In genomic region chr8:70558334-70558733, GRCm38 (mm10) we compare ENCODE assay signal across 11 mouse cellular contexts. TPM values are rescaled to one million over a fixed set of nuclear protein-coding genes. Genes with fewer than 3 reads are reported as not detected.
DNase-seq lines count a peak whose midpoint lies in the region; ATAC-seq and TF ChIP-seq lines count a peak whose summit lies in the region.
"Had no signal": no experiment of that assay in that cellular context is flagged by ENCODE, and none has a peak within 500 bp of the region (broad histone marks: within the 10 kb centered on the region; RNA-seq: fewer than 3 reads in every experiment).

No protein-coding gene starts in this region.

- peaks cover 4% of the 10 kb centered on the region; the same call in 1 of the 2 replicates for H3K36me3 ChIP-seq in heart, embryonic 13.5 days
- peaks cover 8% of the 10 kb centered on the region; the same call in 1 of the 2 replicates for H3K36me3 ChIP-seq in liver, embryonic 15.5 days (replicated peaks)

- ATAC-seq in heart, embryonic 13.5 days (ENCODE audit: extremely low read depth, insufficient number of reproducible peaks, low FRiP score, low TSS enrichment) = no peak
- ATAC-seq in liver, embryonic 15.5 days (ENCODE audit: insufficient read depth) = no peak

- no peak for DNase-seq in left cerebral cortex, adult 2 months (ENCODE audit: extremely low spot score in 1 of 2, low spot score in 2 of 2)
- no peak for DNase-seq in left cerebral cortex, postnatal 4 days
- DNase-seq in thymus, postnatal 10 days (ENCODE audit: low spot score in 2 of 2) = peak; percentile 68 to 69
- no peak for DNase-seq in urinary bladder, postnatal 36 days (ENCODE audit: low spot score in 2 of 2)
- DNase-seq in layer of hippocampus, adult 11-12 months (ENCODE audit: low spot score) = no peak
- DNase-seq in right cerebral cortex, postnatal 4 days = no peak

- H3K4me1 ChIP-seq in heart, embryonic 13.5 days = peaks cover 75% of the 10 kb centered on the region
- peaks cover 97% of the 10 kb centered on the region for H3K4me1 ChIP-seq in liver, embryonic 15.5 days (replicated peaks)

- intact Hi-C loops in left cerebral cortex, adult 2 months (cut with DNase I) = no loop called here
- intact Hi-C loops in left cerebral cortex, postnatal 4 days (cut with DNase I) = no loop called here

- H3K4me3 ChIP-seq in left cerebral cortex, adult 2 months = no peak overlapping the region
- H3K4me3 ChIP-seq in heart, embryonic 13.5 days = no peak overlapping the region
- H3K4me3 ChIP-seq in liver, embryonic 15.5 days (replicated peaks) = no peak overlapping the region
- H3K4me3 ChIP-seq: erythroblast, embryonic 14.5 days; myocyte; stomach, embryonic 15.5 days had no signal

- no peaks in the 10 kb centered on the region for H3K27me3 ChIP-seq in heart, embryonic 13.5 days (replicated peaks)
- H3K27me3 ChIP-seq in liver, embryonic 15.5 days = no peaks in the 10 kb centered on the region
- H3K27me3 ChIP-seq: stomach, embryonic 15.5 days had no signal

- no peaks in the 10 kb centered on the region for H3K9me3 ChIP-seq in heart, embryonic 13.5 days
- no peaks in the 10 kb centered on the region for H3K9me3 ChIP-seq in liver, embryonic 15.5 days (replicated peaks)
- H3K9me3 ChIP-seq: stomach, embryonic 15.5 days had no signal

- H3K27ac ChIP-seq in left cerebral cortex, adult 2 months = peak overlapping the region; percentile 38; the same call in 1 of the 2 replicates
- H3K27ac ChIP-seq in heart, embryonic 13.5 days (replicated peaks) = peak overlapping the region; percentile 45
- peak overlapping the region; percentile 53; the same call in 1 of the 2 replicates for H3K27ac ChIP-seq in liver, embryonic 15.5 days (replicated peaks)
- H3K27ac ChIP-seq: stomach, embryonic 15.5 days had no signal

- no peak overlapping the region for H3K4me2 ChIP-seq in heart, embryonic 13.5 days
- no peak overlapping the region for H3K4me2 ChIP-seq in liver, embryonic 15.5 days
- H3K4me2 ChIP-seq: stomach, embryonic 15.5 days had no signal

- H3K9ac ChIP-seq in heart, embryonic 13.5 days = peak overlapping the region; percentile 72
- H3K9ac ChIP-seq in liver, embryonic 15.5 days = no peak overlapping the region
- H3K9ac ChIP-seq: stomach, embryonic 15.5 days had no signal

- peak; percentile 13 for TF ChIP-seq CTCF in left cerebral cortex, adult 2 months (IDR thresholded peaks at IDR 0.05)

- 46% methylated on average over 4 of the region's 4 CpGs for WGBS in heart, embryonic 13.5 days
- 15% methylated on average over 4 of the region's 4 CpGs for WGBS in liver, embryonic 15.5 days (ENCODE audit: insufficient replicate concordance)

RNA-seq across cellular contexts. Expression of gene Ell, which starts 19.1 kb away (rescaled TPM):
- 10 to 100 TPM; 18.6 to 20.8 TPM for total RNA-seq in left cerebral cortex, adult 2 months (2021)
- 10 to 100 TPM; 17.7 to 20.0 TPM for total RNA-seq in left cerebral cortex, postnatal 4 days (2021)
- polyA plus RNA-seq in heart, embryonic 13.5 days (2015; fragmentation: Nextera tagmentation; extraction: Ambion mirVana) = 11.6 and 12.5 TPM in 2 replicates
- 11.8 and 14.2 TPM in 2 replicates for polyA plus RNA-seq in liver, embryonic 15.5 days (2015; fragmentation: Nextera tagmentation; extraction: Ambion mirVana)

RNA-seq across cellular contexts. Expression of gene Kxd1, which starts 30.6 kb away (rescaled TPM):
- 10 to 100 TPM; 39.8 to 44.4 TPM for total RNA-seq in left cerebral cortex, adult 2 months (2021)
- 10 to 100 TPM; 31.9 to 33.0 TPM for total RNA-seq in left cerebral cortex, postnatal 4 days (2021)
- polyA plus RNA-seq in heart, embryonic 13.5 days (2015; fragmentation: Nextera tagmentation; extraction: Ambion mirVana) = 65.8 and 71.2 TPM in 2 replicates
- polyA plus RNA-seq in liver, embryonic 15.5 days (2015; fragmentation: Nextera tagmentation; extraction: Ambion mirVana) = 28.9 and 30.2 TPM in 2 replicates

RNA-seq across cellular contexts. Expression of gene Fkbp8, which starts 30.8 kb away (rescaled TPM):
- total RNA-seq in left cerebral cortex, adult 2 months (2021) = 100 to 1,000 TPM; 392 to 410 TPM
- total RNA-seq in left cerebral cortex, postnatal 4 days (2021) = 100 to 1,000 TPM; 311 to 344 TPM
- polyA plus RNA-seq in heart, embryonic 13.5 days (2015; fragmentation: Nextera tagmentation; extraction: Ambion mirVana) = 240 and 251 TPM in 2 replicates
- polyA plus RNA-seq in liver, embryonic 15.5 days (2015; fragmentation: Nextera tagmentation; extraction: Ambion mirVana) = 163 and 186 TPM in 2 replicates

RNA-seq across cellular contexts. Expression of gene Isyna1, which starts 35.8 kb away (rescaled TPM):
- total RNA-seq in left cerebral cortex, adult 2 months (2021) = 10 to 100 TPM; 52.9 to 55.3 TPM
- 10 to 100 TPM; 87.9 to 88.5 TPM for total RNA-seq in left cerebral cortex, postnatal 4 days (2021)
- polyA plus RNA-seq in heart, embryonic 13.5 days (2015; fragmentation: Nextera tagmentation; extraction: Ambion mirVana) = 135 and 145 TPM in 2 replicates
- 43.2 and 44.7 TPM in 2 replicates for polyA plus RNA-seq in liver, embryonic 15.5 days (2015; fragmentation: Nextera tagmentation; extraction: Ambion mirVana)

RNA-seq across cellular contexts. Expression of gene Uba52, which starts 47.7 kb away (rescaled TPM):
- 100 to 1,000 TPM; 788 to 861 TPM for total RNA-seq in left cerebral cortex, adult 2 months (2021)
- total RNA-seq in left cerebral cortex, postnatal 4 days (2021) = 1,000 to 10,000 TPM; 1,115 to 1,131 TPM
- 842 and 891 TPM in 2 replicates for polyA plus RNA-seq in heart, embryonic 13.5 days (2015; fragmentation: Nextera tagmentation; extraction: Ambion mirVana)
- 466 and 562 TPM in 2 replicates for polyA plus RNA-seq in liver, embryonic 15.5 days (2015; fragmentation: Nextera tagmentation; extraction: Ambion mirVana)

Comparison
In these comparisons a context has a peak if more than half of its experiments do, and no peak if none do; other contexts are left out.
1. DNase-seq: peak in thymus, postnatal 10 days (2 of 2); none in left cerebral cortex, adult 2 months (0 of 2), left cerebral cortex, postnatal 4 days (single experiment), urinary bladder, postnatal 36 days (0 of 2), layer of hippocampus, adult 11-12 months (single experiment) and right cerebral cortex, postnatal 4 days (single experiment).
2. Peak in every context shown above with its lines, with median percentiles within 50 percentile points of each other: H3K27ac ChIP-seq.